Mouse (Mus musculus) embryonic facial prominence, embryonic 12.5 days (tissue): ENCODE data around the gene Col26a1. TPM values are rescaled to one million over a fixed set of nuclear protein-coding genes. Genes with fewer than 3 reads are reported as not detected.
A peak's percentile ranks its signal among the peaks of the same experiment; 100 is the strongest.

Source experiments
- ATAC-seq: fragments of 200-750 bp; cut with Nextera tagmentation; 2 replicates; pipeline ENCODE4 v1.8.0; 2017; ENCODE audit not compliant: insufficient number of reproducible peaks, insufficient read depth, low FRiP score, low TSS enrichment
- H3K27ac ChIP-seq: fragments of 300-500 bp; sonication (generic); 2 replicates; pipeline ENCODE4 v1.5.1; 2016; ENCODE audit warnings: mild to moderate bottlenecking
- H3K27me3 ChIP-seq: fragments of 300-500 bp; sonication (generic); 2 replicates; pipeline ENCODE4 v1.6.1; 2016; ENCODE audit warnings: mild to moderate bottlenecking, moderate library complexity
- H3K36me3 ChIP-seq: fragments of 300-500 bp; sonication (generic); 2 replicates; pipeline ENCODE4 v1.6.1; 2016; ENCODE audit warnings: mild to moderate bottlenecking
- H3K4me1 ChIP-seq: fragments of 300-500 bp; sonication (generic); 2 replicates; pipeline ENCODE4 v1.6.1; 2016
- H3K4me2 ChIP-seq: fragments of 300-500 bp; sonication (generic); replicated peaks from 2 replicates; pipeline ENCODE4 v1.6.1; 2016; ENCODE audit warnings: mild to moderate bottlenecking, moderate library complexity
- H3K4me3 ChIP-seq: fragments of 300-500 bp; sonication (generic); 2 replicates; pipeline ENCODE4 v1.5.1; 2016; ENCODE audit warnings: mild to moderate bottlenecking
- H3K9ac ChIP-seq: fragments of 300-500 bp; sonication (generic); 2 replicates; pipeline ENCODE4 v1.6.1; 2016; ENCODE audit warnings: mild to moderate bottlenecking, moderate library complexity
- H3K9me3 ChIP-seq: fragments of 300-500 bp; sonication (generic); 2 replicates; pipeline ENCODE4 v1.6.1; 2016; ENCODE audit warnings: mild to moderate bottlenecking, moderate library complexity
- WGBS: fragments of 180-500 bp; shearing (Covaris S2); methylation state at CpG from one replicate; pipeline ENCODE4 v1.1.7; 2016; 5-methylcytosine and 5-hydroxymethylcytosine counted together
- polyA plus RNA-seq: library from polyadenylated mRNA; unstranded; fragments of >200 nt; fragmentation: Nextera tagmentation; extraction: Ambion mirVana; gene quantifications from 2 replicates; pipeline ENCODE4 v1.2.1, GENCODE M21; 2016

The Col26a1 gene
- polyA plus RNA-seq, 1 experiment from 2014 or later: 242 TPM

DNA sequence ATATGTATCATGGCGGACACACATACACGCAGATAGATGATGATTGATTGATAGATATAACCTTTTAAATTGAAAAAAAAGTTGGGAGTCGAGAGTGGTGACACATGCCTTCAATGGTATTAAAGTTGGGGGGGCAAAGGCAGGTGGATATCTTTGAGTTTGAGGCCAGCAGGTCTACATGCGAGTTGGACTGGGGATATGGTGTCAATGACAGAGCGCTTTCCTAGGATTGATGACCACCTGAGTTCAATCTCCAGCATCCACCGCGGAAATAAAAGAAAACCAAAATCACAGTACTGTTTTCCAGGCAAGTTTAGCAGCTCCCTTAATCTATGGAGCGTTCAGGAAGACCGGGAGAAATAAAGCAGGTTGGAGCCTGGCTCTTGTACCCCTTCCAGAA lies 24.6 kb upstream of the Col26a1 start:
- Histone ChIP-seq H3K27me3 (no peaks in the 10 kb centered on the region), H3K36me3 (peaks cover 11% of the 10 kb centered on the region), H3K4me2 (peak overlapping the region; percentile 61), H3K4me3 (peak overlapping the region; percentile 69), H3K4me1 (peaks cover 11% of the 10 kb centered on the region), H3K9me3 (no peaks in the 10 kb centered on the region), H3K27ac (no peak overlapping the region), H3K9ac (no peak overlapping the region)
- 42% methylated on average over 9 of the region's 9 CpGs for WGBS
- no peak for ATAC-seq

DNA sequence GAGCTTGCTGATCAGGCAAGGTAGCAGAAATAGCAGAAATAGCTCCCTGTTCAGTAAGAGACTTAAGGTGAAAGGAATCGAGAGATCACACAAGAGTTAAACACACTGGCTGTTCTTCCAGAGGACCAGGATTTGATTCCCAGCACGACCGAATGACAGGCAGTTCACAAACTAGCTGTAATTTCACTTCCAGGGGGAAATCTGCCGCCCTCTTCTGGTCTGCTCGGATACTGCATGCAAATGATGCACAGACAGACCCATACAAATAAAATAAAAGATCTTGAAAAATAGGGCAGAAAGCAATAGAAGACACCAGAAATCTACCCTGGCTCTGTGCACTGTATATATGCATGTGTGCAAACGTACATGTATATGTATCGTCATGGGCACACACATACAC lies 22.6 kb upstream of the Col26a1 start:
- Histone ChIP-seq H3K36me3 (no peaks in the 10 kb centered on the region), H3K4me1 (peaks cover 11% of the 10 kb centered on the region), H3K4me2 (no peak overlapping the region), H3K9ac (no peak overlapping the region), H3K27ac (no peak overlapping the region), H3K4me3 (no peak overlapping the region), H3K27me3 (no peaks in the 10 kb centered on the region), H3K9me3 (no peaks in the 10 kb centered on the region)
- 56% methylated on average over 7 of the region's 7 CpGs for WGBS
- no peak for ATAC-seq

DNA sequence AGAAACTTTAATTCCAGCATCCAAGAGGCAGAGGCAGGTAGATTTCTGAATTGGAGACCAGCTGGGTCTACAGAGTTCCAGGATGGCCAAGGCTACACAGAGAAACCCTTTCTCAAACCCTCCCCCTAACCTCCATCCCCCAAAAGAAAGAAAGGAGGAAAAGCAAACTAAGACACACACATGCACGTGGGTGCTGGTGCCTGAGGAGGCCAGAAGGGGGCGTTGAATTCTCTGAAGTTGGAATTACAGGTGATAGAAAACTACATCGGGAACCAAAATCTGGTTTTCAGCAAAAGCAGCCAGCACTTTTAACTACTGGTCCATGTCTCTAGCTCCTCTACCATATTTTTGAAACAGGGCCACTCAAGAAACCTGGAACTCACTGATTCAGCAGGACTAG lies 21.6 kb upstream of the Col26a1 start:
- no peak for ATAC-seq
- no peaks in the 10 kb centered on the region for H3K27me3 ChIP-seq
- no peaks in the 10 kb centered on the region for H3K36me3 ChIP-seq
- no peak overlapping the region for H3K27ac ChIP-seq
- H3K4me2 ChIP-seq: no peak overlapping the region
- no peak overlapping the region for H3K4me3 ChIP-seq
- H3K9ac ChIP-seq: no peak overlapping the region
- WGBS: 59% methylated on average over 3 of the region's 3 CpGs
- H3K4me1 ChIP-seq: peaks cover 20% of the 10 kb centered on the region
- no peaks in the 10 kb centered on the region for H3K9me3 ChIP-seq

DNA sequence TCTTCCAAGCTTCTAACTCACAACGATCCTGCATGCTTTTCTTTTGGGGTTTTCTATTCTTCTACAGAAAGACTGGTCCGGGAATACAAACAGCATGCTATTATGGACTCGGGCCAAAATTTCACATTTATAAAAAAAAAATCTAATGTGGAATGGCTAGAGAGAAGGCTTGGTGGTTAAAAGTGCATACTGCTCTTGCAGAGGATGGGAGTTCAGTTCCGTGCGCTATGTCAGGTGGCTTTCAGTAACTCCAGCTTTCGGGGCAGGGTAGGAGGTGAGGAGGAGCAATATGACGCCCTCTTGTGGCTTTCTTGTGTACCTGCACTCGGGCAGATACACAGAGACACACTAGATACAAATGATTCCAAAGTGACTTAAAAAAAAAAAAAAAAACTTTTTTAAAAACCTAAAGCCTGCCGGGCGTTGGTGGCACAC lies 12.5 kb upstream of the Col26a1 start:
- Histone ChIP-seq H3K4me2 (peak overlapping the region; percentile 36), H3K9ac (no peak overlapping the region), H3K4me1 (peaks cover 12% of the 10 kb centered on the region; the same call in 1 of the 2 replicates), H3K27ac (peak overlapping the region; percentile 82), H3K27me3 (no peaks in the 10 kb centered on the region), H3K4me3 (no peak overlapping the region), H3K9me3 (no peaks in the 10 kb centered on the region), H3K36me3 (no peaks in the 10 kb centered on the region)
- ATAC-seq: peak; percentile 59; the same call in 1 of the 2 replicates
- WGBS: 43% methylated on average over 10 of the region's 10 CpGs

DNA sequence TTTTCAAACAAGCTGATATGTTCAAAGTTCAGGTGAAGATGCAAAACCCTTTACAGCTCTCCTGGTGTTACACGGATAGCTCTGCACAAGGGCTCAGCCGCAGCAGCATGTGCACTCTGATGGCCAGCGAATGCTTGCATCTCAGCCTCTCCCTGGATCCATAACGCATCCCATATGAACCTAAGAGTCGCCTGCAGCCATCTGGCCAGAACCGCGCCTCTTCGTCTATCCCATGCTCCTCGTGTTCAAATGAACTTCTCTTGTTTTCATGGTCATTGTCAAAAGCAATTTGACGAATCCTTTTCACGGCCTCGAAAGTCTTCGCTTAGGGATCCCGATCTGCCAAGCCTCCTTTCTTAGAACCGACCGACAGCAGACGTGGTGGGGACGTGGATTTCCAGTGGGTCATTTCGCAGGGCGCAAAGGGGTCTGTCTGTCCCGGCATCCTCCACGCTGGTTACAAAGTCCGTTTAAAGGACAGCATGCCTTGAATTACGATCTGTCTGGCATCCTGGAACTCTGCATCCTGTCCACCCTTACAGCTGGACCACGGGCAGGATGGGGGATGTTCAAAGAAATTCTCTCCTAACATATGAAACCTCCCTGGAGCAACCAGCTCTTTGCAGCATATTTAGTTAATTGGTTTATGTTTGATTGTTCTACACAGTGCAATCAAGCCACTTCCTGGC lies 12.0 kb upstream of the Col26a1 start:
- WGBS: 33% methylated on average over 25 of the region's 25 CpGs
- H3K4me1 ChIP-seq: peaks cover 7% of the 10 kb centered on the region; the same call in 1 of the 2 replicates
- H3K4me2 ChIP-seq: peak overlapping the region; percentile 36
- H3K27ac ChIP-seq: peak overlapping the region; percentile 82
- no peaks in the 10 kb centered on the region for H3K36me3 ChIP-seq
- ATAC-seq: peak; percentile 38; the same call in 1 of the 2 replicates
- H3K9ac ChIP-seq: no peak overlapping the region
- H3K4me3 ChIP-seq: no peak overlapping the region
- H3K27me3 ChIP-seq: no peaks in the 10 kb centered on the region
- no peaks in the 10 kb centered on the region for H3K9me3 ChIP-seq

DNA sequence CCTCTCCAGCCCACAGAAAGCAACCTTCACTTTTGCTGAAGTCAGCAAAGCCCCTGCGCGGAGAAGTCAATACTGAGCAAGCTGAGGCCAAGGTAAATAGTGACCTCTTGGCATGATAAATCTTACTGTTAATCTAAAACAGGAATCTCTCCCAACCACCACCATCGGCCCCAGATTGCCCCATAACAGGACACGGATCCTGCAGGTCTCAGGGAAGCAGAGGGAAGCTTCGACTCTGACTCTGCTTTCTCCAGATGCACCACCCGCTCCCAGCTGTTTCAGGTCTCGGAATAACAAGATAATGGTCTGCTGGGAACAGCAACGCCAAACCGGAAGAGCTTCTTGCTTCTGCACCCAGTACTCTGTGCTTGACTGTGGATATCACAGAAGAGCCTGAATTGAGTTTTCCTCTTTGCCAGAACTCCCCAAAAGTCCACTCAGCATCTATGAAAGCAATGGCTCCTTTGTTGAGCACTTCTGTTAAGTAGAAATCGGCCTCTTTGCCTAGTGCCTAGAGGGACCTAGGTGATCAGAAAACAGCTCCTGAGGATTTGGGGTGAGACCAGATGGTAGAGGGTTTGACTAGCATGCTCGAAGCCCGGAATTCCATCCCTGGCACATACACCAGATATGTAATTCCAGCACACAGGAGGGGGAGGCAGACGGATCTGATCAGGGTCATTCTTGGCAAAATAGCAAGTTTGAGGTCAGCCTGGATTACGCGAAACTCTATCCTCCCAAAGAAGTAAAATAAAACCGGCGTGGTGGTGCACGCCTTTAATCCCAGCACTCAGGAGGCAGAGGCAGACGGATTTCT lies 5.7 kb upstream of the Col26a1 start:
- 0 out of 2 replicates have a peak, but pooled peaks have one; percentile 41 for ATAC-seq
- WGBS: 34% methylated on average over 19 of the region's 19 CpGs
- peaks cover 22% of the 10 kb centered on the region for H3K4me1 ChIP-seq
- H3K9ac ChIP-seq: no peak overlapping the region
- H3K4me3 ChIP-seq: no peak overlapping the region
- no peaks in the 10 kb centered on the region for H3K9me3 ChIP-seq
- H3K36me3 ChIP-seq: no peaks in the 10 kb centered on the region
- H3K27me3 ChIP-seq: no peaks in the 10 kb centered on the region
- peak overlapping the region; percentile 83 for H3K27ac ChIP-seq
- H3K4me2 ChIP-seq: peak overlapping the region; percentile 9; the same call in 1 of the 2 replicates

DNA sequence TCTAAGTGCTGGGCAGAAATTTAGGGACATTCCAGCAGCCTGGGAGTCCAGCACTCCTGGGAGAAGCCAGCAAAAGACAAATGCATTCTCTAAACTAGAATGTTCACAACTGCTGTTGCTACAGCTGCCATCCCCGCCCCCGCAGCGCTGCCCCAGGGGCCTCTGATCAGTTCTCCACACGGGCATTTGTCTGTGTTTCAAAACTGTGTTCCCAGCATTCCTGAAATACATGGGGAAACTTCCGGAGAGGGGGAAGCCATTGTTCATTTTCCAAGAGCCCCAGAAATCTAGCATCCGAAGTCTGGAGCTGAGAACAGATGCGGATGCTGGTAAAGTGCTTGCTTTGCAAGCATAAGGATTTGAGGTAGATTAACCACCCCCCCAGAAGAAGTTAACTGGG lies 3.9 kb upstream of the Col26a1 start:
- H3K4me1 ChIP-seq: peaks cover 29% of the 10 kb centered on the region
- H3K9me3 ChIP-seq: no peaks in the 10 kb centered on the region
- H3K9ac ChIP-seq: no peak overlapping the region
- no peak for ATAC-seq
- no peak overlapping the region for H3K4me3 ChIP-seq
- H3K27me3 ChIP-seq: no peaks in the 10 kb centered on the region
- H3K4me2 ChIP-seq: no peak overlapping the region
- H3K27ac ChIP-seq: peak overlapping the region; percentile 80
- WGBS: 23% methylated on average over 7 of the region's 7 CpGs
- no peaks in the 10 kb centered on the region for H3K36me3 ChIP-seq

DNA sequence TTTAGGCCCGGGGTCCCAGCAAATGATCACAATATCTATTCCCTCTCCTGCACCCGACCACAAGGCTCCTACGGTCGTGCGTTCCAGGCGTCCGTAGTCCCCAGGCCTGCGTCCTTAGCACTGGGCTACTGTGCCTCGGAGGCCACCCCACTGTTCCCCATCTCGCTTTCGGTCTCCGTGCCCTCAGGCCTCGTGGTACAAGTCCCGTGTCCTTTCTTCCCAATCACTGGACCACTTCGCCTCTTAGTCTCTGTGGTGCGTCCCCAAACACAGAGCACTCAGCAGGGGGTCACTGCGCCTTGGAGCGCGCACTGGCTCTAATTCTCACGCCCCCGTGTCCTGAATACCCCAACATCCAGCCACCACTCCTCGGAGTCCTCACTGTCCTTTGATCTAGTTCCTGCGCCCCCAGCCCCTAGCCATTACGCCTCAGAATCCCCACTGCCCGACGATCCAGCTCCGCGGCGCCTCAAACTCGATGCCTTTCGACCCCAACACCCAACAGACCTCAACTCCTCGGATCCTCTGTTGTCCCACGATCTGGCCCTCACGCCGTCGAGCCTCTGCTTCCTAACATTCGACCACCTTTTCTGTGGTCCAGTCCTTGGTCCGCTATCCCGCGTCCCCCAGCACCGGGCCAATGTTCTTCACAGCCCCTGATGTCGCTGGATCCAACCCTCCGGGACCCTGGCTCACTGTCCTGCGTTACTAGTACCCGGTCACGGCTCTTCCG lies 788 bp downstream of the Col26a1 start:
- H3K9me3 ChIP-seq: no peaks in the 10 kb centered on the region
- no peaks in the 10 kb centered on the region for H3K27me3 ChIP-seq
- H3K4me3 ChIP-seq: peak overlapping the region; percentile 85
- H3K36me3 ChIP-seq: peaks cover 20% of the 10 kb centered on the region
- H3K9ac ChIP-seq: peak overlapping the region; percentile 96
- no peak for ATAC-seq
- H3K27ac ChIP-seq: peak overlapping the region; percentile 95
- peaks cover 28% of the 10 kb centered on the region for H3K4me1 ChIP-seq
- H3K4me2 ChIP-seq: peak overlapping the region; percentile 48
- WGBS: 1% methylated on average over 47 of the region's 47 CpGs

DNA sequence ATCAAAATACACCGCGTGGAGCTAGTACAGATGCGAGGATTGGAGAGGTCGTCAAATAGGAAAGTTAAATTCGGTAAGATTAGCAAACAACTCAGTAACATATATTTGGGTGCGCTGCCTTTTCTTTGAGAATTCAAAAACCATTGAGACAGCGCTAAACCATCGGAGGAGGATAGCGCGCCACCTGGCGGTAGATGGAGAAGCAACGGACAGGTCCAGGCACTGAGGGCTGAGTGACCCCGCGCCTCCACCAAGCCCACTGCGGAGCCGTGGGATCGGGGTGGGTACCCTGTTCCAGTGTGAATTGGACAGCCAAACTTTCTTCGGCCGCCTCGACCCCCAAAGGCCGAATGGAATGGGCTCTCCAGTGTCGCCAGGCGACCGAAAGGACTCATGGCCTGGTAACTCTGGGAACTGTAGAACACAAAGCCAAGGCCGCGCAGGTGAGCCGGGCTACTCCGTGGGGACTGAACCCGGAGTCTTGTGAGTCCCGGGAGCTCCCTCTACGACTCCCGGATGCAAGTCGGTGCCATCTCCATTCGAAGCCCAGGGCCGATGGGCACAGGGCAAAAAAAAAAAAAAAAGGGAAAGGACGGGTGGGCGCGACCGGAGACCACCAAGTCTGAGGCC lies 1.5 kb downstream of the Col26a1 start:
- WGBS: 1% methylated on average over 39 of the region's 39 CpGs
- ATAC-seq: no peak; the same call in 1 of the 2 replicates
- Histone ChIP-seq H3K4me1 (peaks cover 20% of the 10 kb centered on the region), H3K27me3 (no peaks in the 10 kb centered on the region), H3K4me2 (peak overlapping the region; percentile 48), H3K9me3 (no peaks in the 10 kb centered on the region), H3K27ac (peak overlapping the region; percentile 95), H3K4me3 (peak overlapping the region; percentile 85), H3K9ac (peak overlapping the region; percentile 96), H3K36me3 (peaks cover 27% of the 10 kb centered on the region)

DNA sequence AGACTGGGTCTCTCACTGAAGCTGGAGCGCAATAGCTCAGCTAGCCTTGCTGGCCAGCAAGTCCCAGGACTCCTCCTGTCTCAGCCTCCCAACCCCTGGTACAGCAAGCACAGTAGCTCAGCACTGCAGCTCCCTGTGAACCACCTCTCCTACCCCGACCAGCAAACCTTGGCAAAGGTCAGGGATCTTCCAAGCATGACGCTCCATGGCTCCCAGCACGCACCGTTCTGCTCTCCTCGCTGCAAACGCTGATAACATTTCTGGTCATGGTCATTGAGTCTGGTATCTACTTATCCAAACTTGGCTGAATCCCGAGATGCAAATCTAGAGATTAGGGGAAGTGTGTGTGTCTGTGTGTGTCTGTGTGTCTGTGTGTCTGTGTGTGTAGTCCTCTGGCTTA lies 2.9 kb downstream of the Col26a1 start:
- H3K36me3 ChIP-seq: peaks cover 34% of the 10 kb centered on the region
- H3K4me2 ChIP-seq: peak overlapping the region; percentile 48
- WGBS: 89% methylated on average over 8 of the region's 8 CpGs
- no peaks in the 10 kb centered on the region for H3K27me3 ChIP-seq
- H3K4me3 ChIP-seq: peak overlapping the region; percentile 85; the same call in 1 of the 2 replicates
- 0 out of 2 replicates have a peak overlapping the region, but pooled peaks have one; percentile 17 for H3K27ac ChIP-seq
- H3K9ac ChIP-seq: no peak overlapping the region
- H3K4me1 ChIP-seq: peaks cover 19% of the 10 kb centered on the region
- no peak for ATAC-seq
- no peaks in the 10 kb centered on the region for H3K9me3 ChIP-seq

DNA sequence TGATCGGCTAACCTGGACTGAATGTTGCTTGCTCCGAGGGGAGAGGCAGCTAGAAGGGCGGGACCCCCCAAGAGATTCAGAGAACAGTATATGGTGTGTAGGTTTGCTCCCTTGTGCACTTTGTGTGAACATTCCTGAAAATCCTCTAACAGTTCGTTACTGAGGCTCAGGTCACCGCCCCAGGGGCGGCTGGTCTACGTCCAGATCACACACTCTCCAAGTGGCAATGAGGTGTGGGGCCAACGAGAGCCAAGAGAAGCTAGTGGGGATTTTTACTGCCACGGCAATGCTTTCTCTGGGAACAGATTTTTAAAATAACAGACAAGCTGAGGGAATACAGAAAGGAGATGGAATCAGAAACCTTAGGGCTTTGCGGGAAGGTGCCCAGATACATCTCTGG lies 8.7 kb downstream of the Col26a1 start:
- Histone ChIP-seq H3K4me3 (no peak overlapping the region), H3K27me3 (no peaks in the 10 kb centered on the region), H3K36me3 (peaks cover 35% of the 10 kb centered on the region), H3K4me1 (peaks cover 20% of the 10 kb centered on the region), H3K9ac (no peak overlapping the region), H3K4me2 (no peak overlapping the region), H3K9me3 (no peaks in the 10 kb centered on the region), H3K27ac (0 out of 2 replicates have a peak overlapping the region, but pooled peaks have one; percentile 36)
- 63% methylated on average over 10 of the region's 10 CpGs for WGBS
- ATAC-seq: no peak
